Mouse (Mus musculus): ENCODE measurements around the gene Xrra1. TPM values are rescaled to one million over a fixed set of nuclear protein-coding genes. Genes with fewer than 3 reads are reported as not detected.

The Xrra1 gene
- total RNA-seq, 2 experiments from 2014 or later = 0.11 to 0.59 TPM

DNA sequence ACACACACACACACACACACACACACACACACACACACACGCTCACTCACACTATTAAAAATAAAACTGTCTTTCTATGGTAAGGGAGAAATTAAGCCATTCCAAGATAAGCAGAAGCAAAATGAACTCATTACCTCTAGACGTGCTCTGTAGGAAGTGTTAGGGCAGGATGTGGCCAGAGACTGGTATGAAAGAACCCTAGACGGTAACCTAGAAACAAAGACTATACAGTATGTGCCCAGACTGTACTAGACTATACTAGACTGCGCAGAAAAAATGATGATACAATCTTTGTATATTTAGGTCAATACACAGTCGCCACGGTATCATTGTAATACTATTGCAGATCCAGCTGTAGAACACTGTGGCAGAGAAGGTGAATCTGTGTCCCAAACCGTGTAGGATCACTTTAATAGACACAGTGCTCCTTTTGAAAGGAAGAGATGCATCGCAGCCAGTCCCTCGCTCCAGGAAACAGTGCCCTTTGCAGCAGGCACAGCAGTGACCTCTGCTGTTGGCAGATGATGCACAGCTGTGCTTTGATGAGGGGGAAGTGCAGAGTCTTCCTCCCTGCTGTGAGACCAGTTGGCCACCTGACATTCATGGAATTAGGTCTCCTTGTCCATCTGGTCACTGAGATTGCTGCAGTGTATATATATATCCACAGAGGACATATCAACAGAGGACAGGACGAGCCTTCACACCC lies 30.4 kb downstream of the Xrra1 start:
- intact Hi-C loops (cut with DNase I) = no loop called here
- no peak for DNase-seq
- no peak overlapping the region for H3K4me3 ChIP-seq
- H3K27ac ChIP-seq = no peak overlapping the region
- TF ChIP-seq CTCF (IDR thresholded peaks at IDR 0.05) = peak; percentile 19; the same call in 1 of the 2 replicates

DNA sequence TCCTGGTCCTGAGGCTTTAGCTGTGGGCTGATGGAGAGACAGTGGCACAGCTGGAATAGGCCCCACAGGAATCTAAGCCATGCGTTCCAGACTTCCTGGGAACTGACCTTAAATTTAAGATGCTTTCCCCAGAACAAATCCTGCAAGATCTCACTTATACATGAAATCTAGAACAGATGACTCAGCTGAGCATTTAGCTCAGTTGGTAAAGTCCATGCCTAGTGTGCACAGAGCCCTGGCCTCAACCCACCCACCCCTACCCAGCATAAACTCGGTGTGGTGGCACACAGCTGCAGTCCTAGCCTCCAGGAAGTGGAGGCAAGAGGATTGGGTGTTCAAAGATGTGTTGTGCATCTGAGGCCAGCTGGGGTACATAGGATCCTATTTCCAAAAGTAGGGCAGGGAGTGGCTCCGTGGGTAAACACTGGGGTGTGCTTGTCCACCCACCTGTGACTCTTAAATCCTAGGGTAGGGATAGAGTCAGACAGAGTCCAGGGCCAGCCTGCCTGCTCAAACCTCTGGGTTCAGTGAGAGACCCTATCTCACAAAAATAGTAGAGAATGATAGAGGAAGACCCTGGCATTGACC lies 31.3 kb downstream of the Xrra1 start:
- no peak for TF ChIP-seq CTCF (IDR thresholded peaks at IDR 0.05)
- intact Hi-C loops (cut with DNase I) = no loop called here
- Histone ChIP-seq H3K4me3 (no peak overlapping the region), H3K27ac (peak overlapping the region; percentile 48)
- DNase-seq = no peak

DNA sequence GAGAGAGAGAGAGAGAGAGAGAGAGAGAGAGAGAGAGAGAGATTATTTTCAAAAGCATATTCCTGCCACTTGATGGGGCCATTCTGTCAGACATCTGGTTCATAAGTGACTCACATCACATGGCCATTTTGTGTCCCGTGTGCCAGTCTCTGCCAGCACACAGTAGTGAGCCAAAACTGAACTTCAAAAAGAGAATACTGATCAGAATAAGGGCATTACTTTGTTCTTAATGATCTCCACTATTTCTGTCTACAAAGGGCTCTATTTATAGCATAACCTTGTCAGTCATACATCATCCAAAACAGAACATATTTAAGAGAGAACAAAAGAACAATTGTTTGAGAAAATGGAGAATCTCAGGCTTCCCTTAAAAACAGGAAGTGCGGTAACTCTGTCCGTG lies 32.6 kb downstream of the Xrra1 start:
- TF ChIP-seq CTCF (IDR thresholded peaks at IDR 0.05) = peak; percentile 25

DNA sequence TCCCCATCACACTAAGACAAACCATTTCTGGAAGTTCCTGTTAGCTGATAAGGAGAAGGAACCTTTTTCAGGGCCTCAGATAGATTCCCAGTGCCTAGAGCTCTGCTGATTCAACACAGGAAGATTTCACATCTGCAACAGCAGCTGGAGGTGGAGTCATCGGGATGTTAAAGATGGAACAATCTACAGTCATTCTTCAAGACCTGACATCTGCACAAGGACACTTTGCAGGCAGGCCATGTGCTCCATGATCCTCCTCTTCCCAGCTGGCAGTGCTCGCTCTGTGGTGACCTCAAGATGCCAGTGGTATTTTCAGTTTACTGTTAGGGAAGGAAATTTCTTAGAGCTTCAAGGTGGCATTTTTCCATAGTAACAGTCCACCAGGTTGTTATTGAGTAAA lies 33.4 kb downstream of the Xrra1 start:
- intact Hi-C loops (cut with DNase I) = no loop called here

More for the DNA sequence above, 32.6 kb downstream of the Xrra1 start:
- intact Hi-C loops (cut with DNase I) = no loop called here
- DNase-seq = no peak
- H3K27ac ChIP-seq = no peak overlapping the region
- H3K4me3 ChIP-seq = no peak overlapping the region

DNA sequence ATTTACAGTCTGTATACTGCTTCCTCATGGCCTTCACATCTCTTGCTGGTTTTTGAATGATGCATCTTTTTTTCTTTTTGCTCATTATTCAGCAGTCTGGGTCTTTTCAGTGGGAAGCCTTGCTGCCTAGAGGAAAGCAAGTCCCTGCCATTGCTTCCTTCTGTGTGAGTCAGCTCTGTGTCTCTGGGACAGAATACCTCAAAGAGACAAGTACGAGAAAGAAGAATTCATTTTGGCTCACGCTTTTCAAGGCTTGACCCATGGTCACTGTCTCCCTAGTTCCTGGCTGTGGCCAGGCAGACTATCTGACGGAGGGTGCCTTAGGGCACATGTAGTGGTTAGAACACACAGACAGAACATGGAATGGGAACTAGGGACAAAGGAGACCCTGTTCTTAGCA lies 35.1 kb downstream of the Xrra1 start:
- TF ChIP-seq CTCF (IDR thresholded peaks at IDR 0.05) = no peak
- no peak overlapping the region for H3K27ac ChIP-seq
- H3K4me3 ChIP-seq = no peak overlapping the region
- intact Hi-C loops (cut with DNase I) = no loop called here
- no peak for DNase-seq

More for the DNA sequence above, 33.4 kb downstream of the Xrra1 start:
- no peak for DNase-seq
- TF ChIP-seq CTCF (IDR thresholded peaks at IDR 0.05) = no peak
- Histone ChIP-seq H3K27ac (no peak overlapping the region), H3K4me3 (no peak overlapping the region)

DNA sequence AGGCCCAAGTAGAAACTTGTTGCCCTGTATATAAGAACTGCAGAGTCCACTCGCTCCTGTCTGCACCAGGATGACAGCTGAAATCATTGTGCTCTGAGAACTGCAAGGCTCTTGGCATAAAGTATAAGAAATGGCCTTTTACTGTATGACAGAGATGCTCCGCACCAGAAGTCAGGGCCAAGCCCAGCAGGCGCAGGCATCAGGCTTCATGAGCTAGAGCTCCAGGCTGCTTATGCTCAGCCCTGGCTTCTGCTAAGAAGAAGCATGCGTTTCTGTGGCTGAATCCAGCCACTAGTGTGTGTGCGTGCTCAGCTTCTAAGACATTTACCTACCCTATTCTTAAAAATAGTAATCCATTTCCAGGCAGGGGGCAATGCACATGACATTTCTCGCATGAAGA lies 35.6 kb downstream of the Xrra1 start:
- H3K27ac ChIP-seq = no peak overlapping the region
- no peak for DNase-seq
- H3K4me3 ChIP-seq = no peak overlapping the region
- TF ChIP-seq CTCF (IDR thresholded peaks at IDR 0.05) = no peak
- intact Hi-C loops (cut with DNase I) = no loop called here

DNA sequence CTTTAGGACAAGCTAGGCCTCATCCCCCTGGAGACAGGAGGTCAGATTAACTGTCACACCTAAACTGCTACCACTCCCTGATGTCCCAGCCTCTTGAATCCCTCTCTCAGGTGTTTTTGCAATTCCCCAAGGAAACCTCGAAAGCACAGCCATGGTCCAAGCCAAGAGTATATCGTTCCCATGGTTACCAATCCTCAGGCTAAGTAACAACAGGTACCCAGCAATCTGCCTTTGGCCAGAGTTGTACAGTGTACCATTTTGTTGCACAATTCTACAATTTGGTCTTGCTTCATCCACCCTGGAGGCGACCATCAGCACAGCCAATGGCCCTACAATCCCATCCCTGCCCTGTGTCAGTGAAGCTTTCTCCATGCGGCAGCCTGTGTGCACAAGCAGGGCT lies 38.0 kb downstream of the Xrra1 start:
- DNase-seq = no peak
- no peak for TF ChIP-seq CTCF (IDR thresholded peaks at IDR 0.05)
- Histone ChIP-seq H3K4me3 (no peak overlapping the region), H3K27ac (no peak overlapping the region)
- intact Hi-C loops (cut with DNase I) = no loop called here

DNA sequence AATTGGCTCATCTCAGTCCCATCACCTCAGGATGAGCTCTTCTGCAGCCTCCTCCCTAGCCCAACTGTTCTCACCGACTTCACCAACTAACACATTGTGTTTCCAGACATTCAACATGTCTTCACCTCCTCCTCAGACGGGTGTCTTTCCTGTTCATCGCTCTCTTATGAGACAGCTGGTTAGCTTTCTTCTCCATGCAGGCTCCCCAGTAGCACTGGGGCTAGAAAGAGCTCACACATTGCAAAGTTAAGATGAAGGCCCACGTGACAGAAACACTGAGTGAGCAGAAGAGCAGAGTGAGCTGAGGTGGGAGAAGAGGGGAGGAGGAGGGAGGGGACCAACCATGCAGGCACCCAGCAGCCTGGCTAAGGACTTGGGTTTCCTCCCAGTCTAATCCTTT lies 43.3 kb downstream of the Xrra1 start:
- Histone ChIP-seq H3K4me3 (no peak overlapping the region), H3K27ac (peak overlapping the region; percentile 67)
- TF ChIP-seq CTCF (IDR thresholded peaks at IDR 0.05) = no peak
- intact Hi-C loops (cut with DNase I) = no loop called here
- no peak for DNase-seq

DNA sequence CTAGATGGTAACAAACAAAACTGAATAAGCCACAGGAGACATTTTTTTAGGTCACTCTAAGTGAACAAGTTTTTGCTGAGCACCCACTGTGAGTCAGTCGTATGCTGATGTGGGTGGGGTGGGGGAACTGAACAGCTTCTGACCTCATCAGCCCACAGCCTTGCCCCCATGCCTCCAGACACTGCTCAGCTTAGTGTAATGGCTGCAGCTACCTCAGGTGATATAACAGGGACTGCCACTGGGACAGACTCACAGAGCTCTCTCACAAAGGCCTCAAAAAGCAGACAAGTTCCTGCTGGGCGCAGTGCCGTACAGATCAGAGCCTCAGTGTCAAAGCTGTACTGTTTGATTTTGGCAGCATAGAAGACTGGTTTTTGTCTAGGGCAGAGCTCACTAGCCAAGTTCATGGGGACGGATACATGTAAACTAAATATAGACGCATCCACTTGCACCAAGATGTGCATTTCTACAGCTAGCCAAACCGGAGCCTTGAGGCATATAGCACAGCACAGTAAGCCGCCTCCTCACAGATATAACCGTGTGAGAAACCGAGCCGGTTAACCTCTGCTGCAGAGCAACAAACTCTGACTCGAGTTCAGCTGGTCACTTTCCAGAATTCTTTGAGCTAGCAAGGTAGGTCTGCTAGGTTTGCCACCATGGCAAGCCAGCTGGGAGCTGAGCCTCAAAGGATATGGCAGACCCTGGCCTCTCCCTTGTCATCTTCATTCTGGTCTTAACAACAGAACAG lies 44.2 kb downstream of the Xrra1 start:
- peak overlapping the region; percentile 67 for H3K27ac ChIP-seq
- DNase-seq = peak; percentile 51
- intact Hi-C loops (cut with DNase I) = no loop called here
- no peak for TF ChIP-seq CTCF (IDR thresholded peaks at IDR 0.05)
- peak overlapping the region; percentile 11 for H3K4me3 ChIP-seq

DNA sequence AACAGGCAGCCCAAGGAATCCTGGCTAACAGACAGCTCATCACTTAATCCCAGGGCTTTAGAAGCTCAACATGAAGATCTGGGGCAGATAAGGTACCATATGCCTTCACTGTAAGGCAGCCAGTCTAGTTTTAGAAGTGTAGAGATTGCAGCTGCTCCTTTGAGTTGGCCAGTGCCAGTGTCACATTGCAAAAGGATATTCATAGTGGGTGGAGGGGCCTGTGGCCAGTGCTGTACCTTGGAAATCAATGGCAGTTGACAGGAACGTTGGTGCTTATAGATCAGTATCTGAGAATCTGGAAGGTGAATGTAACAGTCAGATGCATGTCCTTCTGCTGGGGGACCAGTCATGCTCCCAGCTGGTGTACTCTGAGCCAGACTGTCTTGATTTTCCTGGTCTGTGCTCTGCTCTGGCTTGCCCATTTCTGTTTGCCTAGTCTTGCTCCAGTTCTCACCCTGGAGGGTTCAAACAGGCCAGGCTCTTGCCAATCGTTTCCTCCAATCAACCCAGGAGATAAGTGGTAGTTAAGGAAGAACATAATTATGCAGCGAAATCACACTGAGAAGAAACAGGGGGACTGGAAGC lies 45.6 kb downstream of the Xrra1 start:
- DNase-seq = peak; percentile 52
- intact Hi-C loops (cut with DNase I) = no loop called here
- H3K4me3 ChIP-seq = no peak overlapping the region
- TF ChIP-seq CTCF (IDR thresholded peaks at IDR 0.05) = no peak
- H3K27ac ChIP-seq = peak overlapping the region; percentile 79

DNA sequence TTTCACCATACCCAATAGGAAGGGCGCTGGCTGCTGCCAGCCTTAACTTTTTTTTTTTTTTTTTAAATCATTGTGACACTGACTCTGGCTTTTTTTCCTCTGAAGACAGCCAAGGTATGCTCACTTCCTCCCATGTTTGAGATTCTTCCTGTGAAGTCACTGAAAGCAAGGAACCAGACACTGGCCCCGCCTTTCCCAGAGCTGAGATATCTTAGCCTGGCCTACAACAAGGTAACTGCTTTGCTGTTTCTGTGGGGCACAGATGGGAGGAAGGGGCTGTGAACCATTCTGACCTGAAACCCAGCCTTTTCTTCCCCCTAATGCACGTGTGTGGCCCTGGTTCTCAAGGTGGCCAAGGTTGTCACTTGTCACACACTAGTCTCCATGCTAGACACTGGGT lies 47.4 kb downstream of the Xrra1 start:
- intact Hi-C loops (cut with DNase I) = no loop called here
- no peak overlapping the region for H3K27ac ChIP-seq
- H3K4me3 ChIP-seq = no peak overlapping the region
- TF ChIP-seq CTCF (IDR thresholded peaks at IDR 0.05) = no peak
- DNase-seq = no peak

DNA sequence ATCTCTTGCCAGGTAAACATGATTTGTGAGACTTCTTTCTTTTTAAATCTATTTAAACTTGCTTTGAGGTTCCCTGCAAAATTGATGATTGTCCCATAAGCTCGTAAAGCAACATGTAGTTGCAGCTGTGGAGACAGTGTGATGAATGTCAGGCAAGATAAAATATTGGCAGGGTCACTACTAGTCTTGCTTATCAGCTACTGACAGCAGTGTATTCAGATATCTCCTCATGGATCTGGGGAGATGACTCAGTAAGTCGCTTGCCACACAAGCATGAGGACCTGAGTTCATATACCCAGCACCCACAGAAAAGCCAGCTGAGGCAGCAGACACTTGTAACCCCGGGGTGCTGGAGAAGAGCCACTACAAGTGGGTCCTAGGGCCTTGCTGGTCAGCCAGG lies 48.5 kb downstream of the Xrra1 start:
- no peak for DNase-seq
- H3K4me3 ChIP-seq = no peak overlapping the region
- intact Hi-C loops (cut with DNase I) = no loop called here
- H3K27ac ChIP-seq = no peak overlapping the region
- no peak for TF ChIP-seq CTCF (IDR thresholded peaks at IDR 0.05)

DNA sequence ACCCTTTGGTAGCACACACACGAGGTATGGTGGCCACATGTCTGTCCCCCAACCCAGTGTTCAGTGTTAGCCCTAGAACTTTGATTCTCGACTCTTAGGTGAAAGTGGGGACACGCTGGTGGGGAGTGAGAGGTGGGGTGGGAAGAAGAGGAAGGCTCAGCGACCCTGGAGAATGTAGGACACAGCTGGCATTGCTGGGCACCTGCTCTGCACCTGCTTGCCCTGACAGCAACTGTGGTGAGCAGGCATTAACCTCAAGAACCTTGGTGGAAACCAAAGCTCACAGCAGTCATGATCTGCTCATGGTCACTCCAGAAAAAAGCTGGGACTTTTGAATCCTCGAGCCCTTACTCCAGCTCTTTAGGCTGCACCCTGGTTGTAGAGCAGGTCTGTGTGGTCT lies 52.1 kb downstream of the Xrra1 start:
- Histone ChIP-seq H3K4me3 (no peak overlapping the region), H3K27ac (no peak overlapping the region)
- DNase-seq = no peak
- no peak for TF ChIP-seq CTCF (IDR thresholded peaks at IDR 0.05)
- intact Hi-C loops (cut with DNase I) = no loop called here
